Mouse (Mus musculus) hindbrain, embryonic 15.5 days (tissue): Measurements from ENCODE around the gene Stambpl1. TPM values are rescaled to one million over a fixed set of nuclear protein-coding genes. Genes with fewer than 3 reads are reported as not detected.

Experiments
- ATAC-seq: fragments of 200-750 bp; cut with Nextera tagmentation; 2 replicates; pipeline ENCODE4 v1.8.0; 2017; ENCODE audit warnings: low read depth, moderate number of reproducible peaks, moderate TSS enrichment; ENCODE audit not compliant: low FRiP score
- H3K27ac ChIP-seq: fragments of 300-500 bp; sonication (generic); replicated peaks from 2 replicates; pipeline ENCODE4 v1.5.1; 2015; ENCODE audit warnings: mild to moderate bottlenecking, inconsistent platforms
- H3K27me3 ChIP-seq: fragments of 300-500 bp; sonication (generic); 2 replicates; pipeline ENCODE4 v1.6.1; 2015; ENCODE audit warnings: control low read depth, inconsistent platforms
- H3K36me3 ChIP-seq: fragments of 300-500 bp; sonication (generic); 2 replicates; pipeline ENCODE4 v1.6.1; 2015; ENCODE audit warnings: control low read depth, inconsistent platforms
- H3K4me1 ChIP-seq: fragments of 300-500 bp; sonication (generic); replicated peaks from 2 replicates; pipeline ENCODE4 v1.6.1; 2015; ENCODE audit warnings: control low read depth, inconsistent platforms
- H3K4me2 ChIP-seq: fragments of 300-500 bp; sonication (generic); 2 replicates; pipeline ENCODE4 v1.6.1; 2015; ENCODE audit warnings: moderate library complexity, mild to moderate bottlenecking, inconsistent platforms
- H3K4me3 ChIP-seq: fragments of 300-500 bp; sonication (generic); 2 replicates; pipeline ENCODE4 v1.5.1; 2015; ENCODE audit warnings: mild to moderate bottlenecking, inconsistent platforms
- H3K9ac ChIP-seq: fragments of 300-500 bp; sonication (generic); 2 replicates; pipeline ENCODE4 v1.6.1; 2015; ENCODE audit warnings: inconsistent platforms
- H3K9me3 ChIP-seq: fragments of 300-500 bp; sonication (generic); 2 replicates; pipeline ENCODE4 v1.6.1; 2016; ENCODE audit warnings: control low read depth, inconsistent platforms
- WGBS: fragments of 180-500 bp; shearing (Covaris S2); methylation state at CpG from one replicate; pipeline ENCODE4 v1.1.7; 2015; 5-methylcytosine and 5-hydroxymethylcytosine counted together
- polyA plus RNA-seq: library from polyadenylated mRNA; unstranded; fragments of >200 nt; fragmentation: Nextera tagmentation; extraction: Ambion mirVana; gene quantifications from 2 replicates; pipeline ENCODE4 v1.2.1, GENCODE M21; 2015

The Stambpl1 gene
- polyA plus RNA-seq, 1 experiment from 2014 or later: 24.0 TPM

GRCm38 (mm10) chr19:34248558-34248957 is 56.5 kb downstream of the Stambpl1 start:
- Histone ChIP-seq H3K4me2 (no peak overlapping the region), H3K27ac (no peak overlapping the region), H3K4me1 (no peaks in the 10 kb centered on the region), H3K36me3 (no peaks in the 10 kb centered on the region), H3K4me3 (no peak overlapping the region), H3K9me3 (no peaks in the 10 kb centered on the region), H3K27me3 (no peaks in the 10 kb centered on the region), H3K9ac (no peak overlapping the region)
- no peak for ATAC-seq
- WGBS: 83% methylated on average over 5 of the region's 5 CpGs

- ATAC-seq: no peak
- H3K27me3 ChIP-seq: no peaks in the 10 kb centered on the region
- H3K9me3 ChIP-seq: no peaks in the 10 kb centered on the region
- H3K4me1 ChIP-seq: no peaks in the 10 kb centered on the region
- no peak overlapping the region for H3K9ac ChIP-seq
- WGBS: 88% methylated on average over 4 of the region's 4 CpGs
- no peaks in the 10 kb centered on the region for H3K36me3 ChIP-seq
- no peak overlapping the region for H3K4me2 ChIP-seq
- H3K4me3 ChIP-seq: no peak overlapping the region
- no peak overlapping the region for H3K27ac ChIP-seq
Measured at GRCm38 (mm10) chr19:34250621-34251020, 58.6 kb downstream of the Stambpl1 start.

- Histone ChIP-seq H3K4me1 (no peaks in the 10 kb centered on the region), H3K36me3 (no peaks in the 10 kb centered on the region), H3K9ac (no peak overlapping the region), H3K9me3 (no peaks in the 10 kb centered on the region), H3K27ac (no peak overlapping the region), H3K4me2 (no peak overlapping the region), H3K27me3 (no peaks in the 10 kb centered on the region), H3K4me3 (no peak overlapping the region)
- ATAC-seq: no peak
- 95% methylated on average over 2 of the region's 2 CpGs for WGBS
Measured at GRCm38 (mm10) chr19:34251900-34252299, 59.9 kb downstream of the Stambpl1 start.

GRCm38 (mm10) chr19:34252450-34252849 is 60.4 kb downstream of the Stambpl1 start:
- no peak overlapping the region for H3K4me3 ChIP-seq
- H3K4me2 ChIP-seq: no peak overlapping the region
- no peaks in the 10 kb centered on the region for H3K9me3 ChIP-seq
- H3K9ac ChIP-seq: no peak overlapping the region
- H3K27ac ChIP-seq: no peak overlapping the region
- no peaks in the 10 kb centered on the region for H3K4me1 ChIP-seq
- H3K36me3 ChIP-seq: no peaks in the 10 kb centered on the region
- WGBS: 78% methylated on average over 9 of the region's 9 CpGs
- no peak for ATAC-seq
- no peaks in the 10 kb centered on the region for H3K27me3 ChIP-seq

- Histone ChIP-seq H3K4me3 (no peak overlapping the region), H3K36me3 (no peaks in the 10 kb centered on the region), H3K27ac (no peak overlapping the region), H3K9me3 (no peaks in the 10 kb centered on the region), H3K4me2 (no peak overlapping the region), H3K4me1 (no peaks in the 10 kb centered on the region), H3K27me3 (no peaks in the 10 kb centered on the region), H3K9ac (no peak overlapping the region)
- no peak for ATAC-seq
- WGBS: 63% methylated on average over 14 of the region's 14 CpGs
Measured at GRCm38 (mm10) chr19:34254101-34254879, 62.3 kb downstream of the Stambpl1 start.

GRCm38 (mm10) chr19:34254880-34255681 is 63.1 kb downstream of the Stambpl1 start, which contains the start of gene Acta2:
Gene Acta2 (minus strand): TSS chr19:34255590.
- H3K36me3 ChIP-seq: no peaks in the 10 kb centered on the region
- no peaks in the 10 kb centered on the region for H3K27me3 ChIP-seq
- H3K4me3 ChIP-seq: no peak within 1 kb of the TSS
- H3K27ac ChIP-seq: no peak within 1 kb of the TSS
- no peak for ATAC-seq
- H3K9ac ChIP-seq: no peak within 1 kb of the TSS
- H3K9me3 ChIP-seq: no peaks in the 10 kb centered on the region
- H3K4me2 ChIP-seq: no peak within 1 kb of the TSS
- 68% methylated on average over 16 of the region's 16 CpGs for WGBS
- H3K4me1 ChIP-seq: no peaks in the 10 kb centered on the region

GRCm38 (mm10) chr19:34256149-34256548 is 64.1 kb downstream of the Stambpl1 start:
- no peak for ATAC-seq

GRCm38 (mm10) chr19:34256936-34257335 is 64.9 kb downstream of the Stambpl1 start:
- 94% methylated on average over 2 of the region's 2 CpGs for WGBS
- Histone ChIP-seq H3K36me3 (no peaks in the 10 kb centered on the region), H3K9me3 (no peaks in the 10 kb centered on the region), H3K4me1 (no peaks in the 10 kb centered on the region), H3K4me3 (no peak overlapping the region), H3K4me2 (no peak overlapping the region), H3K27me3 (no peaks in the 10 kb centered on the region), H3K27ac (no peak overlapping the region), H3K9ac (no peak overlapping the region)
- ATAC-seq: no peak

More at GRCm38 (mm10) chr19:34256149-34256548, 64.1 kb downstream of the Stambpl1 start:
- Histone ChIP-seq H3K4me2 (no peak overlapping the region), H3K9ac (no peak overlapping the region), H3K36me3 (no peaks in the 10 kb centered on the region), H3K4me1 (no peaks in the 10 kb centered on the region), H3K9me3 (no peaks in the 10 kb centered on the region), H3K27ac (no peak overlapping the region), H3K4me3 (no peak overlapping the region), H3K27me3 (no peaks in the 10 kb centered on the region)
- 80% methylated on average over 5 of the region's 5 CpGs for WGBS

- no peaks in the 10 kb centered on the region for H3K4me1 ChIP-seq
- no peaks in the 10 kb centered on the region for H3K36me3 ChIP-seq
- no peak overlapping the region for H3K4me3 ChIP-seq
- no peaks in the 10 kb centered on the region for H3K27me3 ChIP-seq
- no peak overlapping the region for H3K27ac ChIP-seq
- H3K9ac ChIP-seq: no peak overlapping the region
- 78% methylated on average over 2 of the region's 2 CpGs for WGBS
- no peak for ATAC-seq
- H3K9me3 ChIP-seq: no peaks in the 10 kb centered on the region
- H3K4me2 ChIP-seq: no peak overlapping the region
Measured at GRCm38 (mm10) chr19:34262273-34262974, 70.4 kb downstream of the Stambpl1 start.

GRCm38 (mm10) chr19:34265604-34266193 is 73.7 kb downstream of the Stambpl1 start:
- Histone ChIP-seq H3K4me2 (no peak overlapping the region), H3K27ac (no peak overlapping the region), H3K36me3 (no peaks in the 10 kb centered on the region), H3K4me3 (no peak overlapping the region), H3K4me1 (no peaks in the 10 kb centered on the region), H3K27me3 (no peaks in the 10 kb centered on the region), H3K9ac (no peak overlapping the region), H3K9me3 (no peaks in the 10 kb centered on the region)
- WGBS: 72% methylated on average over 5 of the region's 5 CpGs
- ATAC-seq: no peak

GRCm38 (mm10) chr19:34268991-34269390 is 77.0 kb downstream of the Stambpl1 start:
- Histone ChIP-seq H3K27me3 (no peaks in the 10 kb centered on the region), H3K9me3 (no peaks in the 10 kb centered on the region), H3K9ac (no peak overlapping the region), H3K4me1 (no peaks in the 10 kb centered on the region), H3K36me3 (no peaks in the 10 kb centered on the region), H3K4me3 (no peak overlapping the region), H3K4me2 (no peak overlapping the region), H3K27ac (no peak overlapping the region)
- WGBS: 52% methylated on average over 1 of the region's 1 CpGs
- ATAC-seq: no peak
